Mouse (Mus musculus) kidney, postnatal 0 days (tissue): ENCODE data around the gene Adamts7. TPM values are rescaled to one million over a fixed set of nuclear protein-coding genes. Genes with fewer than 3 reads are reported as not detected.

Experiments
- ATAC-seq: fragments of 200-750 bp; cut with Nextera tagmentation; replicated peaks from 2 replicates; pipeline ENCODE4 v1.8.0; 2017; ENCODE audit warnings: low read depth, moderate number of reproducible peaks, moderate TSS enrichment, moderate library complexity; ENCODE audit not compliant: low FRiP score
- DNase-seq: peaks from one replicate; pipeline ENCODE4 v3.0.0-alpha.2; 2016; ENCODE audit warnings: low spot score
- H3K27ac ChIP-seq: fragments of 300-500 bp; sonication (generic); 2 replicates; pipeline ENCODE4 v1.5.1; 2014; ENCODE audit warnings: mild to moderate bottlenecking
- H3K27me3 ChIP-seq: fragments of 300-500 bp; sonication (generic); 2 replicates; pipeline ENCODE4 v1.6.1; 2014; ENCODE audit warnings: low read length, mixed read lengths; ENCODE audit not compliant: insufficient read depth
- H3K36me3 ChIP-seq: fragments of 300-500 bp; sonication (generic); 2 replicates; pipeline ENCODE4 v1.6.1; 2014; ENCODE audit warnings: low read length, mixed read lengths; ENCODE audit not compliant: insufficient read depth
- H3K4me1 ChIP-seq: fragments of 300-500 bp; sonication (generic); replicated peaks from 2 replicates; pipeline ENCODE4 v1.6.1; 2014; ENCODE audit warnings: antibody characterized with exemption, low read length, mixed read lengths; ENCODE audit not compliant: insufficient read depth
- H3K4me2 ChIP-seq: fragments of 300-500 bp; sonication (generic); 2 replicates; pipeline ENCODE4 v1.6.1; 2014; ENCODE audit warnings: mild to moderate bottlenecking, low read length, moderate library complexity, mixed read lengths
- H3K4me3 ChIP-seq: fragments of 300-500 bp; sonication (generic); replicated peaks from 2 replicates; pipeline ENCODE4 v1.5.1; 2014; ENCODE audit warnings: low read depth, low read length
- H3K9ac ChIP-seq: fragments of 300-500 bp; sonication (generic); 2 replicates; pipeline ENCODE4 v1.6.1; 2014; ENCODE audit warnings: low read depth, low read length
- H3K9me3 ChIP-seq: fragments of 300-500 bp; sonication (generic); replicated peaks from 2 replicates; pipeline ENCODE4 v1.6.1; 2016; ENCODE audit warnings: low read length, inconsistent platforms, mixed read lengths
- CTCF ChIP-seq: IDR thresholded peaks from 2 replicates; pipeline ENCODE4 v1.5.1; 2016; ENCODE audit warnings: antibody characterized with exemption, low read depth, mild to moderate bottlenecking, moderate library complexity
- WGBS: fragments of 180-500 bp; shearing (Covaris S2); extraction: QIAGEN DNeasy Blood & Tissue Kit; methylation state at CpG from one replicate; pipeline ENCODE4 v1.1.7; 2014; 5-methylcytosine and 5-hydroxymethylcytosine counted together
- polyA plus RNA-seq: library from polyadenylated mRNA; unstranded; fragments of >200 nt; fragmentation: Nextera tagmentation; extraction: Ambion mirVana; gene quantifications from 2 replicates; pipeline ENCODE4 v1.2.1, GENCODE M21; 2015

Gene Adamts7
- polyA plus RNA-seq, 1 experiment from 2014 or later: 11.6 TPM

GRCm38 (mm10) chr9:90181656-90182388, 19.0 kb downstream of the Adamts7 start:
- no peak for ATAC-seq
- TF ChIP-seq CTCF: no peak

DNA sequence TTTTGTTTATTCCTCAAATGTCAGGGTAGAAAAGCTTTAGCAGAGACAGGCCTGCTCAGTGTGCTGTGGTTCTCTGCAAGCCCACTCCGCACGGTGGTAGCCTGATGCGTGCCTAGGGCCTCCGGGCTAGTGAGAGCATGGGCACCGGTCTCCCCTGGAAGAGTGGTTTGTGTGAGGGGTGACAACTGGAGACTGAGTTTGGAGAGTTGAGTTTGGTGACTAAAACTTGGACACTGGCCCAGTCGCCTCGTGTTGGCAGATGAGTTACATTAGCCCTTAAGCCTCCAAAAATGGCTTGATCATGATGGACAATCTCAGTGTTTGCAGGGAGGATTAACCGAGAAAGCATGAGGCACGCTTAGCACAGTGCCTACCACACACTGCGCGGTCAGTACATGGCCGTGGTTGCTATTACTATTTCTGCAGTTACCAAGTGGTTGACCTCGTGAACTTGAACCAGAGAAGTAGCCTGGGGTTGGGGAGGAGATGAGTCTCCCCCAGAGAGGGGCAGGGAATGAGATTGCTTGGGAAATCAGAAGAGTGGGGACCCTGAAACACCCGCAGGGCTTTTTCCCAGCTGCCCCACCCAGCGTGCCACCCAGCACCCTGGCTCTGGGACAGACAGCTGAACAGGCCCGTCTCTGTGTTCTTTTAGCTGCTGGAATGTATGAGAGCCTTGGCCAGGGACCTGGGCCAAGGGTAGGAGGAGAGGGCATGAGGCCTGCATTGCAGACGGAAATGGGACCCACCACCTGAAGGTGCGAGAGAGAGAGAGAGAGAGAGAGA, 20.0 kb downstream of the Adamts7 start:
- WGBS: 82% methylated on average over 18 of the region's 18 CpGs
- no peak overlapping the region for H3K27ac ChIP-seq
- no peak for DNase-seq
- no peak for ATAC-seq
- no peak for TF ChIP-seq CTCF
- no peaks in the 10 kb centered on the region for H3K9me3 ChIP-seq
- H3K4me1 ChIP-seq: no peaks in the 10 kb centered on the region
- no peaks in the 10 kb centered on the region for H3K27me3 ChIP-seq
- no peak overlapping the region for H3K4me2 ChIP-seq
- no peak overlapping the region for H3K9ac ChIP-seq
- peaks cover 8% of the 10 kb centered on the region; the same call in 1 of the 2 replicates for H3K36me3 ChIP-seq
- H3K4me3 ChIP-seq: no peak overlapping the region

More at GRCm38 (mm10) chr9:90181656-90182388, 19.0 kb downstream of the Adamts7 start:
- 71% methylated on average over 6 of the region's 6 CpGs for WGBS
- no peak overlapping the region for H3K4me2 ChIP-seq
- H3K9me3 ChIP-seq: no peaks in the 10 kb centered on the region
- no peaks in the 10 kb centered on the region for H3K4me1 ChIP-seq
- no peaks in the 10 kb centered on the region for H3K27me3 ChIP-seq
- no peak for DNase-seq
- no peak overlapping the region for H3K4me3 ChIP-seq
- no peak overlapping the region for H3K9ac ChIP-seq
- no peak overlapping the region for H3K27ac ChIP-seq
- peaks cover 12% of the 10 kb centered on the region; the same call in 1 of the 2 replicates for H3K36me3 ChIP-seq

DNA sequence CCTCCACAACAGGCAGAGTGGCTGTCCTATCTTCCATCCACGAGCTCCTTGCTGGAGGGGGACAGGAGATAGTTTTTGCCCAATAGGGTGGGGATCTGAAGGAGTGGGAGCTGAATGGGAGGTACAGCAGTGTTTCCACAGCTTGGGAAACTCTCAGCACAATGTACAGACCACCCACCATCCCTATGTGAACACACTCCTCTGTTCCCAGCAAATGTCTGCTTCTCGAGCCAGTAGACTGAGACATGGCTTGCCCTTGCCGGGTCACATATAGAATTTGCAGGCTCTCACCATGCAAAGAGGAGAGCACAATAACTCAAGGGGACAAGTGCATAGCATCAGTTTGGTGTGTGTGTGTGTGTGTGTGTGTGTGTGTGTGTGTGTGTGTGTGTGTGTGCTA, 20.7 kb downstream of the Adamts7 start:
- no peak for DNase-seq
- Histone ChIP-seq H3K4me1 (no peaks in the 10 kb centered on the region), H3K4me3 (no peak overlapping the region), H3K4me2 (no peak overlapping the region), H3K9me3 (no peaks in the 10 kb centered on the region), H3K27ac (no peak overlapping the region), H3K9ac (no peak overlapping the region), H3K27me3 (no peaks in the 10 kb centered on the region), H3K36me3 (0 out of 2 replicates have a peak, but pooled peaks cover 6% of the 10 kb centered on the region)
- no peak for ATAC-seq
- WGBS: 61% methylated on average over 3 of the region's 3 CpGs
- TF ChIP-seq CTCF: no peak

DNA sequence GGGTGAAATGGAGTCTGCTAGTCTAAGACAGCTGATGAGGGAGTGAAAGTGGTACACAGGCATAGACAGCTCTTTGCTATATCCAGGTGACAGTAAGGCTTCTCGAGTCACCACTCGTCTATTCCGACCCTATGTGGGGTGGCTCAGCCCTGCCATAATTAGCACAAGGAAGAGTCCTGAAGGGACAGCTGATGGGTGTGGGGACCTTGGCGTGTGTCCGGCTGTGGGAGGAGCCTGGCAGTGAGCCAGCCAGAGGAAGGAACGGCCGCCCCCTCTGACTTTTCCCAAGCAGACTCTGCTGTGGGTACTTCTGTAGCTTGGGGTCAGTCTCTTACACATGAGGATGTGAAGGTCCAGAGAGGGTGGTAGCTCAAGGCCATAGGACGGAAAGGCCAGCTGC, 21.2 kb downstream of the Adamts7 start:
- no peak for TF ChIP-seq CTCF
- Histone ChIP-seq H3K4me3 (no peak overlapping the region), H3K36me3 (0 out of 2 replicates have a peak, but pooled peaks cover 4% of the 10 kb centered on the region), H3K27me3 (no peaks in the 10 kb centered on the region), H3K27ac (no peak overlapping the region), H3K4me2 (no peak overlapping the region), H3K9ac (no peak overlapping the region), H3K4me1 (no peaks in the 10 kb centered on the region), H3K9me3 (no peaks in the 10 kb centered on the region)
- peak; percentile 25; the same call in 1 of the 2 replicates for ATAC-seq
- 37% methylated on average over 8 of the region's 8 CpGs for WGBS
- DNase-seq: peak; percentile 47

DNA sequence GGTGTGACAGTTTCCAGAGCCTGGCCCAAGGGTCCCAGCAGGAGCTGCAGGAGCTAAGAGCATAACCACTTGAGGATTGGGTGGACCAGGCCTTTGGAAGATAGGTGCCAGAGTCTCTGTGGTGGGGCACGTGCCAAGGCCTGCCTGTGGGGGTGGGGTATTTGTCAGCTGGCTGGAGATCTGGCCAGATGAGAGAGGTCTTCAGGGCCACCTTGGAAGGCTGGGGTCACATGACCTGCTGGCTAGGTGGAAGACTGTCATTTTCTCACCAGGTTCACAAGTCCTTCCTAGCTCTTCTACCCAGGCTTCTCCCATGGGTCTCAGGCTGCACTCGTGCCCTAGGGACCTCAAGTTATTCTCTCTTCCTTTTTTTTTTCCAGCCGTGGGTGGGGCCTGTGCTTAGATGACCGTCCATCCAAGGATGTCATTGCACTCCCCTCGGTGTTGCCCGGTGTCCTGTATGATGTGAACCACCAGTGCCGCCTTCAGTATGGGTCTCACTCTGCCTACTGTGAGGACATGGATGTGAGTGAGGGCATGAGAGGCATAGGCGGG, 22.6 kb downstream of the Adamts7 start:
- no peak for TF ChIP-seq CTCF
- ATAC-seq (no peak), DNase-seq (no peak)
- H3K36me3 ChIP-seq: no peaks in the 10 kb centered on the region
- no peaks in the 10 kb centered on the region for H3K4me1 ChIP-seq
- no peaks in the 10 kb centered on the region for H3K27me3 ChIP-seq
- 81% methylated on average over 8 of the region's 8 CpGs for WGBS
- no peaks in the 10 kb centered on the region for H3K9me3 ChIP-seq
- H3K4me2 ChIP-seq: no peak overlapping the region
- H3K4me3 ChIP-seq: no peak overlapping the region
- H3K27ac ChIP-seq: no peak overlapping the region
- no peak overlapping the region for H3K9ac ChIP-seq

DNA sequence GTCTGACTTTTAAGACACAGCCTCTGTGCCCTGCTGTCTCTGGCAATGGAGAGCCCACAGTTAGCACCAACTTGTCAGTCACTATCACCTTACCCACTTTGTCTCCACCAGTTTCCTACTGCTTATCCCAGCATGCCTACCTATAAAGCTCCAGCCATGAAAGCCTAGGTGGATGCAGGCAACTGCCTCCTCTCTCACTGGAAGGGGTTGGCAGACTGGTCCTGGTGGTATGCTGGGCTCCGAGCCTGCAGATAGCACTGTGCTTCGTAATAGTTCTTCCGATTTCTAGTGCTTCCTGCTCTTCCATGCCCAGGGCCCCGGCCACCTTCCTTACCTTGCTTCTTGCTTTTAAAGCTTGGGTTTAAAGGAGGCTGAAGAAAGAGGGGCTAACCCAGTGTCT, 26.0 kb downstream of the Adamts7 start:
- no peak overlapping the region for H3K9ac ChIP-seq
- H3K9me3 ChIP-seq: no peaks in the 10 kb centered on the region
- no peak overlapping the region for H3K4me3 ChIP-seq
- ATAC-seq (no peak), DNase-seq (no peak)
- no peak overlapping the region for H3K27ac ChIP-seq
- no peaks in the 10 kb centered on the region for H3K36me3 ChIP-seq
- H3K4me2 ChIP-seq: no peak overlapping the region
- H3K27me3 ChIP-seq: no peaks in the 10 kb centered on the region
- 94% methylated on average over 4 of the region's 4 CpGs for WGBS
- no peak for TF ChIP-seq CTCF
- H3K4me1 ChIP-seq: no peaks in the 10 kb centered on the region
